Mouse (Mus musculus) midbrain, embryonic 14.5 days (tissue): Measurements from ENCODE around the gene Prkcd. TPM values are rescaled to one million over a fixed set of nuclear protein-coding genes. Genes with fewer than 3 reads are reported as not detected.
A peak's percentile ranks its signal among the peaks of the same experiment; 100 is the strongest.
"Not testable (repeated sequence)": the region's sequence is repeated elsewhere in the genome, so short reads cannot be mapped to it uniquely, and the experiment has no call there.

Experiments
- ATAC-seq: fragments of 200-750 bp; cut with Nextera tagmentation; 2 replicates; pipeline ENCODE4 v1.8.0; 2017; ENCODE audit warnings: moderate number of reproducible peaks, moderate library complexity; ENCODE audit not compliant: low FRiP score, low TSS enrichment
- DNase-seq: peaks from one replicate; pipeline ENCODE4 v3.0.0-alpha.2; 2015
- H3K27ac ChIP-seq: fragments of 300-500 bp; sonication (generic); replicated peaks from 2 replicates; pipeline ENCODE4 v1.5.1; 2014; ENCODE audit warnings: mild to moderate bottlenecking, low read depth, low read length, moderate library complexity
- H3K27me3 ChIP-seq: fragments of 300-500 bp; sonication (generic); 2 replicates; pipeline ENCODE4 v1.6.1; 2014; ENCODE audit warnings: low read length, control low read depth, mixed read lengths; ENCODE audit not compliant: control insufficient read depth, insufficient read depth
- H3K36me3 ChIP-seq: fragments of 300-500 bp; sonication (generic); 2 replicates; pipeline ENCODE4 v1.6.1; 2014; ENCODE audit warnings: low read length, control low read depth; ENCODE audit not compliant: control insufficient read depth, insufficient read depth
- H3K4me1 ChIP-seq: fragments of 300-500 bp; sonication (generic); 2 replicates; pipeline ENCODE4 v1.6.1; 2014; ENCODE audit warnings: mild to moderate bottlenecking, antibody characterized with exemption, low read length, control low read depth; ENCODE audit not compliant: control insufficient read depth, insufficient read depth
- H3K4me2 ChIP-seq: fragments of 300-500 bp; sonication (generic); 2 replicates; pipeline ENCODE4 v1.6.1; 2014; ENCODE audit warnings: mild to moderate bottlenecking, low read length, moderate library complexity
- H3K4me3 ChIP-seq: fragments of 300-500 bp; sonication (generic); replicated peaks from 2 replicates; pipeline ENCODE4 v1.5.1; 2014; ENCODE audit warnings: low read depth, low read length
- H3K9ac ChIP-seq: fragments of 300-500 bp; sonication (generic); replicated peaks from 2 replicates; pipeline ENCODE4 v1.6.1; 2014; ENCODE audit warnings: mild to moderate bottlenecking, low read length, moderate library complexity
- H3K9me3 ChIP-seq: fragments of 300-500 bp; sonication (generic); 2 replicates; pipeline ENCODE4 v1.6.1; 2016; ENCODE audit warnings: low read length, control low read depth, mixed read lengths; ENCODE audit not compliant: control insufficient read depth
- WGBS: fragments of 180-500 bp; shearing (Covaris S2); extraction: QIAGEN DNeasy Blood & Tissue Kit; methylation state at CpG from one replicate; pipeline ENCODE4 v1.1.7; 2014; 5-methylcytosine and 5-hydroxymethylcytosine counted together
- polyA plus RNA-seq: library from polyadenylated mRNA; unstranded; fragments of >200 nt; fragmentation: Nextera tagmentation; extraction: Ambion mirVana; gene quantifications from 2 replicates; pipeline ENCODE4 v1.2.1, GENCODE M21; 2014

Prkcd gene
- polyA plus RNA-seq, 1 experiment from 2014 or later, result 12.8 TPM

- H3K4me2 ChIP-seq, H3K27ac ChIP-seq, H3K9me3 ChIP-seq, H3K9ac ChIP-seq, H3K4me3 ChIP-seq, H3K4me1 ChIP-seq, DNase-seq, ATAC-seq, H3K27me3 ChIP-seq: not testable (repeated sequence)
- H3K36me3 ChIP-seq, result peaks cover 30% of the 10 kb centered on the region
- 52% methylated on average over 10 of the region's 12 CpGs for WGBS
Observed at GRCm38 (mm10) chr14:30577303-30578062, 48.5 kb downstream of the Prkcd start.

GRCm38 (mm10) chr14:30576260-30576659 lies 49.8 kb downstream of the Prkcd start:
- Histone ChIP-seq H3K36me3 (peaks cover 43% of the 10 kb centered on the region), H3K4me2 (no peak overlapping the region), H3K9me3 (no peaks in the 10 kb centered on the region), H3K4me1 (no peaks in the 10 kb centered on the region), H3K27ac (no peak overlapping the region), H3K9ac (no peak overlapping the region), H3K27me3 (no peaks in the 10 kb centered on the region), H3K4me3 (no peak overlapping the region)
- DNase-seq (no peak), ATAC-seq (no peak)
- 87% methylated on average over 5 of the region's 5 CpGs for WGBS

GRCm38 (mm10) chr14:30575791-30576190 lies 50.2 kb downstream of the Prkcd start:
- 84% methylated on average over 7 of the region's 7 CpGs for WGBS
- Histone ChIP-seq H3K36me3 (peaks cover 47% of the 10 kb centered on the region), H3K27ac (no peak overlapping the region), H3K9me3 (no peaks in the 10 kb centered on the region), H3K4me3 (no peak overlapping the region), H3K27me3 (no peaks in the 10 kb centered on the region), H3K9ac (no peak overlapping the region), H3K4me1 (no peaks in the 10 kb centered on the region), H3K4me2 (no peak overlapping the region)
- no peak for ATAC-seq
- DNase-seq, result no peak

GRCm38 (mm10) chr14:30573983-30574584 lies 51.9 kb downstream of the Prkcd start:
- H3K4me2 ChIP-seq, result no peak overlapping the region
- peaks cover 62% of the 10 kb centered on the region for H3K36me3 ChIP-seq
- WGBS, result 69% methylated on average over 6 of the region's 6 CpGs
- H3K4me1 ChIP-seq, result no peaks in the 10 kb centered on the region
- DNase-seq (peak; percentile 89), ATAC-seq (peak; percentile 46; the same call in 1 of the 2 replicates)
- H3K9me3 ChIP-seq, result no peaks in the 10 kb centered on the region
- no peaks in the 10 kb centered on the region for H3K27me3 ChIP-seq
- H3K4me3 ChIP-seq, result no peak overlapping the region
- no peak overlapping the region for H3K27ac ChIP-seq
- H3K9ac ChIP-seq, result no peak overlapping the region

- no peak overlapping the region for H3K27ac ChIP-seq
- H3K9me3 ChIP-seq, result no peaks in the 10 kb centered on the region
- WGBS, result 75% methylated on average over 8 of the region's 8 CpGs
- no peaks in the 10 kb centered on the region for H3K4me1 ChIP-seq
- H3K9ac ChIP-seq, result no peak overlapping the region
- H3K27me3 ChIP-seq, result no peaks in the 10 kb centered on the region
- ATAC-seq (no peak), DNase-seq (no peak)
- no peak overlapping the region for H3K4me2 ChIP-seq
- peaks cover 70% of the 10 kb centered on the region for H3K36me3 ChIP-seq
- no peak overlapping the region for H3K4me3 ChIP-seq
Observed at GRCm38 (mm10) chr14:30573235-30573634, 52.8 kb downstream of the Prkcd start.

- H3K36me3 ChIP-seq, result peaks cover 80% of the 10 kb centered on the region
- 93% methylated on average over 10 of the region's 10 CpGs for WGBS
- no peak overlapping the region for H3K9ac ChIP-seq
- no peak overlapping the region for H3K27ac ChIP-seq
- no peaks in the 10 kb centered on the region for H3K9me3 ChIP-seq
- no peaks in the 10 kb centered on the region for H3K27me3 ChIP-seq
- no peak overlapping the region for H3K4me3 ChIP-seq
- no peak overlapping the region for H3K4me2 ChIP-seq
- DNase-seq (no peak), ATAC-seq (no peak)
- H3K4me1 ChIP-seq, result no peaks in the 10 kb centered on the region
Observed at GRCm38 (mm10) chr14:30572253-30572652, 53.8 kb downstream of the Prkcd start.

- WGBS, result 87% methylated on average over 9 of the region's 9 CpGs
- no peak for ATAC-seq
Observed at GRCm38 (mm10) chr14:30570303-30570702, 55.7 kb downstream of the Prkcd start.

GRCm38 (mm10) chr14:30568016-30568415 lies 58.0 kb downstream of the Prkcd start:
- Histone ChIP-seq H3K36me3 (peaks cover 83% of the 10 kb centered on the region), H3K4me3 (no peak overlapping the region), H3K9me3 (no peaks in the 10 kb centered on the region), H3K4me2 (no peak overlapping the region), H3K27ac (no peak overlapping the region), H3K27me3 (no peaks in the 10 kb centered on the region), H3K9ac (no peak overlapping the region), H3K4me1 (no peaks in the 10 kb centered on the region)
- ATAC-seq (no peak), DNase-seq (no peak)
- WGBS, result 91% methylated on average over 9 of the region's 9 CpGs

More at GRCm38 (mm10) chr14:30570303-30570702, 55.7 kb downstream of the Prkcd start:
- H3K4me2 ChIP-seq, result no peak overlapping the region
- peaks cover 91% of the 10 kb centered on the region for H3K36me3 ChIP-seq
- no peak overlapping the region for H3K4me3 ChIP-seq
- no peaks in the 10 kb centered on the region for H3K4me1 ChIP-seq
- no peaks in the 10 kb centered on the region for H3K27me3 ChIP-seq
- H3K9me3 ChIP-seq, result no peaks in the 10 kb centered on the region
- H3K27ac ChIP-seq, result no peak overlapping the region
- no peak for DNase-seq
- no peak overlapping the region for H3K9ac ChIP-seq

- Histone ChIP-seq H3K27me3 (no peaks in the 10 kb centered on the region), H3K4me3 (no peak overlapping the region), H3K9me3 (no peaks in the 10 kb centered on the region), H3K36me3 (peaks cover 70% of the 10 kb centered on the region), H3K27ac (no peak overlapping the region), H3K4me1 (peaks cover 5% of the 10 kb centered on the region; the same call in 1 of the 2 replicates), H3K9ac (no peak overlapping the region), H3K4me2 (no peak overlapping the region)
- WGBS, result 96% methylated on average over 6 of the region's 6 CpGs
- DNase-seq (no peak), ATAC-seq (no peak)
Observed at GRCm38 (mm10) chr14:30566317-30566716, 59.7 kb downstream of the Prkcd start.
